19 mouse cellular contexts compared by ENCODE assay signal in the genomic region with DNA sequence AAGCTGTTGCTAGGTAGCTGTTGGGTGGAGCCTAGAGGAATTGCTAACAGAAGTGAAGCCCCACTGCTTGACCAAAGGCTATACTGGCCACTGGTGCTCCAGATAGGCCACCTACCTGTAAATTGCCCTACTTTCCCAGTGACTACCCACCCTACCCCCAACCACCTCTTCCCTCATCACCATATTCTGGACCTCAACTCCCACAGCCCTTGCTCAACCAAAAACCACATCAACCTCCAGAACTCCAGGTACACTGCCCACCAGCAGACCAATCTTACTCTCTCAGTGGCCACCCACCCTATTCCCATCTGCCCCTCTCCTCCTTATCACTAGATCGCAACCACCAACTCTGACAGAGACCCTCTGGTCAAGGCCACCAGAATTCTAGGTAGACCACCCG.
"Had no signal": no experiment of that assay in that cellular context is flagged by ENCODE, and none has a peak within 500 bp of the region (broad histone marks: within the 10 kb centered on the region; RNA-seq: fewer than 3 reads in every experiment).

No protein-coding gene starts in this region.

- H3K36me3 ChIP-seq: midbrain, embryonic 10.5 days; midbrain, embryonic 12.5 days; neural tube, embryonic 13.5 days; neural tube, embryonic 15.5 days had no signal

- H3K9ac ChIP-seq: lung, embryonic 14.5 days; midbrain, embryonic 12.5 days; neural tube, embryonic 13.5 days; neural tube, embryonic 15.5 days had no signal

- H3K4me2 ChIP-seq: lung, embryonic 14.5 days; midbrain, embryonic 12.5 days; neural tube, embryonic 13.5 days; neural tube, embryonic 15.5 days had no signal

- DNase-seq: lung, adult 18-20 months; lung, embryonic 14.5 days; lung, postnatal 10 days; lung, postnatal 4 days; midbrain, embryonic 14.5 days; retina, postnatal 1 day; right cerebral cortex, adult 18-20 months; right cerebral cortex, postnatal 25 days; right cerebral cortex, postnatal 4 days; spleen, adult 18-20 months; thymus, adult 18-20 months; thymus, postnatal 14 days; thymus, postnatal 36 days had no signal

- ATAC-seq: midbrain, embryonic 16.5 days had no signal

- H3K27me3 ChIP-seq: midbrain, embryonic 12.5 days; neural tube, embryonic 13.5 days; neural tube, embryonic 15.5 days had no signal

- H3K4me3 ChIP-seq: midbrain, embryonic 10.5 days; midbrain, embryonic 12.5 days; myocyte; neural tube, embryonic 13.5 days; neural tube, embryonic 15.5 days had no signal

- H3K27ac ChIP-seq: midbrain, embryonic 10.5 days; midbrain, embryonic 12.5 days; neural tube, embryonic 13.5 days; neural tube, embryonic 15.5 days had no signal

- H3K9me3 ChIP-seq: neural tube, embryonic 15.5 days had no signal

- H3K4me1 ChIP-seq: midbrain, embryonic 12.5 days; neural tube, embryonic 13.5 days; neural tube, embryonic 15.5 days had no signal
